Mouse (Mus musculus) cortical plate, adult 2 months (tissue): ENCODE results near the gene Atp23. TPM values are rescaled to one million over a fixed set of nuclear protein-coding genes. Genes with fewer than 3 reads are reported as not detected.
"Not testable (repeated sequence)": the region's sequence is repeated elsewhere in the genome, so short reads cannot be mapped to it uniquely, and the experiment has no call there.

ENCODE experiments used
- H3K27ac ChIP-seq: fragments of 200-500 bp; 2 replicates; pipeline ENCODE4 v1.5.1; 2012; ENCODE audit warnings: low read length, control low read depth, inconsistent platforms; ENCODE audit not compliant: insufficient read depth
- H3K4me1 ChIP-seq: fragments of 200-500 bp; 2 replicates; pipeline ENCODE4 v1.6.1; 2011; ENCODE audit warnings: low read length; ENCODE audit not compliant: control insufficient read depth, insufficient read depth
- H3K4me3 ChIP-seq: fragments of 200-500 bp; 2 replicates; pipeline ENCODE4 v1.5.1; 2011; ENCODE audit warnings: mild to moderate bottlenecking, low read length, control low read depth; ENCODE audit not compliant: insufficient read depth
- CTCF ChIP-seq: fragments of 200-500 bp; IDR thresholded peaks from 2 replicates; pipeline ENCODE4 v1.5.1; 2011; ENCODE audit warnings: mild to moderate bottlenecking, control low read depth, low read length; ENCODE audit not compliant: insufficient read depth; ENCODE audit errors: extremely low read depth
- POLR2A ChIP-seq: fragments of 200-500 bp; IDR thresholded peaks from 2 replicates; pipeline ENCODE4 v1.6.1; 2011; ENCODE audit warnings: mild to moderate bottlenecking, low read length, control low read depth; ENCODE audit not compliant: insufficient read depth; ENCODE audit errors: extremely low read depth
- polyA plus RNA-seq: library from polyadenylated mRNA; depleted of rRNA; stranded (reverse); fragments of >200 nt; gene quantifications from 2 replicates; pipeline ENCODE4 v1.2.3, GENCODE M21; 2012; rRNA removed

Gene Atp23
- polyA plus RNA-seq, 1 experiment = 10.4 TPM

- TF ChIP-seq POLR2A (no peak), CTCF (peak; percentile 61)
- Histone ChIP-seq H3K27ac (no peak overlapping the region), H3K4me3 (no peak overlapping the region), H3K4me1 (0 out of 2 replicates have a peak, but pooled peaks cover 2% of the 10 kb centered on the region)
These were observed 68.1 kb downstream of the Atp23 start for GRCm38 (mm10) chr10:126833006-126833405.

GRCm38 (mm10) chr10:126831329-126831728 lies 69.8 kb downstream of the Atp23 start:
- TF ChIP-seq CTCF = no peak
- no peak for TF ChIP-seq POLR2A
- 0 out of 2 replicates have a peak, but pooled peaks cover 2% of the 10 kb centered on the region for H3K4me1 ChIP-seq
- no peak overlapping the region for H3K4me3 ChIP-seq
- H3K27ac ChIP-seq = no peak overlapping the region

- TF ChIP-seq CTCF (no peak), POLR2A (no peak)
- Histone ChIP-seq H3K4me3 (no peak overlapping the region), H3K4me1 (0 out of 2 replicates have a peak, but pooled peaks cover 2% of the 10 kb centered on the region), H3K27ac (no peak overlapping the region)
These were observed 72.5 kb downstream of the Atp23 start for GRCm38 (mm10) chr10:126828618-126829017.

GRCm38 (mm10) chr10:126827941-126828593 lies 73.1 kb downstream of the Atp23 start:
- Histone ChIP-seq H3K4me3 (no peak overlapping the region), H3K27ac (no peak overlapping the region), H3K4me1 (0 out of 2 replicates have a peak, but pooled peaks cover 2% of the 10 kb centered on the region)
- no peak for TF ChIP-seq CTCF
- TF ChIP-seq POLR2A = no peak

GRCm38 (mm10) chr10:126826982-126827381 lies 74.2 kb downstream of the Atp23 start:
- TF ChIP-seq POLR2A = no peak
- TF ChIP-seq CTCF = no peak
- H3K27ac ChIP-seq = no peak overlapping the region
- H3K4me3 ChIP-seq = no peak overlapping the region
- H3K4me1 ChIP-seq = 0 out of 2 replicates have a peak, but pooled peaks cover 2% of the 10 kb centered on the region

- not testable (repeated sequence) for H3K4me3 ChIP-seq, H3K27ac ChIP-seq, H3K4me1 ChIP-seq
These were observed 74.9 kb downstream of the Atp23 start for GRCm38 (mm10) chr10:126826216-126826615.

- TF ChIP-seq POLR2A = no peak
- TF ChIP-seq CTCF = no peak
These were observed 78.7 kb downstream of the Atp23 start for GRCm38 (mm10) chr10:126822418-126822817.

More at GRCm38 (mm10) chr10:126822418-126822817, 78.7 kb downstream of the Atp23 start:
- Histone ChIP-seq H3K27ac (no peak overlapping the region), H3K4me1 (peaks cover 2% of the 10 kb centered on the region), H3K4me3 (no peak overlapping the region)

Other genes starting within 250 kb of the Atp23 start
- 76.5 TPM in 2 replicates for gene Ctdsp2, start 77.4 kb upstream of the Atp23 start, polyA plus RNA-seq
- gene Avil, start 99.4 kb upstream of the Atp23 start, polyA plus RNA-seq = 0.11 and 0.19 TPM in 2 replicates
- gene Tsfm, start 129.5 kb upstream of the Atp23 start, polyA plus RNA-seq = 34.6 and 36.2 TPM in 2 replicates
- 14.0 and 14.6 TPM in 2 replicates for gene Mettl1, start 140.1 kb upstream of the Atp23 start, polyA plus RNA-seq
- gene Eef1akmt3, start 140.2 kb upstream of the Atp23 start, polyA plus RNA-seq = 0.19 and 0.21 TPM in 2 replicates
- gene Cyp27b1, start 146.9 kb upstream of the Atp23 start, polyA plus RNA-seq = 0.67 and 0.78 TPM in 2 replicates
- gene March9, start 158.8 kb upstream of the Atp23 start, polyA plus RNA-seq = 11.8 TPM in 2 replicates
- 134 and 139 TPM in 2 replicates for gene Cdk4, start 162.2 kb upstream of the Atp23 start, polyA plus RNA-seq
- gene Tspan31, start 168.9 kb upstream of the Atp23 start, polyA plus RNA-seq = 81.3 and 88.3 TPM in 2 replicates
- gene Agap2, start 173.9 kb upstream of the Atp23 start, polyA plus RNA-seq = 383 and 414 TPM in 2 replicates
- gene Os9, start 219.8 kb upstream of the Atp23 start, polyA plus RNA-seq = 106 TPM in 2 replicates